Mouse (Mus musculus): ENCODE results near the gene Myf6.

GRCm38 (mm10) chr10:107473497-107473896 is 21.0 kb downstream of the Myf6 start:
- TF ChIP-seq CTCF (IDR thresholded peaks at IDR 0.05; ENCODE audit: borderline replicate concordance, insufficient read depth, low read length) (no peak), POLR2A (IDR thresholded peaks at IDR 0.05; ENCODE audit: low read depth, low read length) (no peak)

Measured in embryonic fibroblast, embryonic 13.5 days (primary cell).